Mouse (Mus musculus): ENCODE results near the gene Ormdl3.

Ormdl3 gene

GRCm38 (mm10) chr11:98588833-98589281 is 1.7 kb upstream of the Ormdl3 start:
- peak; percentile 59 for DNase-seq (ENCODE audit: low spot score)

- peak; percentile 80 for DNase-seq (ENCODE audit: low spot score)
Observed at GRCm38 (mm10) chr11:98587684-98588546, 747 bp upstream of the Ormdl3 start.

GRCm38 (mm10) chr11:98586087-98586891 is 879 bp downstream of the Ormdl3 start:
- no peak for DNase-seq (ENCODE audit: low spot score)

- no peak for DNase-seq (ENCODE audit: low spot score)
Observed at GRCm38 (mm10) chr11:98584629-98585177, 2.5 kb downstream of the Ormdl3 start.

GRCm38 (mm10) chr11:98584146-98584545 is 3.0 kb downstream of the Ormdl3 start:
- DNase-seq (ENCODE audit: low spot score), result no peak

GRCm38 (mm10) chr11:98583571-98583970 is 3.6 kb downstream of the Ormdl3 start:
- DNase-seq (ENCODE audit: low spot score), result no peak

GRCm38 (mm10) chr11:98583265-98583552 is 4.0 kb downstream of the Ormdl3 start:
- DNase-seq (ENCODE audit: low spot score), result no peak

GRCm38 (mm10) chr11:98582551-98583264 is 4.5 kb downstream of the Ormdl3 start:
- no peak for DNase-seq (ENCODE audit: low spot score)

GRCm38 (mm10) chr11:98582030-98582388 is 5.2 kb downstream of the Ormdl3 start:
- no peak for DNase-seq (ENCODE audit: low spot score)

GRCm38 (mm10) chr11:98581286-98582029 is 5.7 kb downstream of the Ormdl3 start:
- no peak for DNase-seq (ENCODE audit: low spot score)

GRCm38 (mm10) chr11:98580301-98581121 is 6.7 kb downstream of the Ormdl3 start:
- DNase-seq (ENCODE audit: low spot score), result peak; percentile 26

GRCm38 (mm10) chr11:98577776-98578175 is 9.4 kb downstream of the Ormdl3 start:
- peak; percentile 33 for DNase-seq (ENCODE audit: low spot score)

GRCm38 (mm10) chr11:98569461-98569860 is 17.7 kb downstream of the Ormdl3 start:
- no peak for DNase-seq (ENCODE audit: low spot score)

GRCm38 (mm10) chr11:98568326-98568725 is 18.8 kb downstream of the Ormdl3 start:
- DNase-seq (ENCODE audit: low spot score), result no peak

GRCm38 (mm10) chr11:98563921-98564414 is 23.2 kb downstream of the Ormdl3 start:
- DNase-seq (ENCODE audit: low spot score), result no peak

- no peak for DNase-seq (ENCODE audit: low spot score)
Observed at GRCm38 (mm10) chr11:98563025-98563424, 24.1 kb downstream of the Ormdl3 start.

GRCm38 (mm10) chr11:98560942-98561341 is 26.2 kb downstream of the Ormdl3 start:
- no peak for DNase-seq (ENCODE audit: low spot score)

GRCm38 (mm10) chr11:98555124-98555700 is 32.0 kb downstream of the Ormdl3 start:
- DNase-seq (ENCODE audit: low spot score), result no peak

- no peak for DNase-seq (ENCODE audit: low spot score)
Observed at GRCm38 (mm10) chr11:98553966-98554365, 33.2 kb downstream of the Ormdl3 start.

Measured in ovary, adult 18-20 months (tissue).